Mouse (Mus musculus): Measurements from ENCODE around the gene Rnf150.
A peak's percentile ranks its signal among the peaks of the same experiment; 100 is the strongest.

Gene Rnf150

DNA sequence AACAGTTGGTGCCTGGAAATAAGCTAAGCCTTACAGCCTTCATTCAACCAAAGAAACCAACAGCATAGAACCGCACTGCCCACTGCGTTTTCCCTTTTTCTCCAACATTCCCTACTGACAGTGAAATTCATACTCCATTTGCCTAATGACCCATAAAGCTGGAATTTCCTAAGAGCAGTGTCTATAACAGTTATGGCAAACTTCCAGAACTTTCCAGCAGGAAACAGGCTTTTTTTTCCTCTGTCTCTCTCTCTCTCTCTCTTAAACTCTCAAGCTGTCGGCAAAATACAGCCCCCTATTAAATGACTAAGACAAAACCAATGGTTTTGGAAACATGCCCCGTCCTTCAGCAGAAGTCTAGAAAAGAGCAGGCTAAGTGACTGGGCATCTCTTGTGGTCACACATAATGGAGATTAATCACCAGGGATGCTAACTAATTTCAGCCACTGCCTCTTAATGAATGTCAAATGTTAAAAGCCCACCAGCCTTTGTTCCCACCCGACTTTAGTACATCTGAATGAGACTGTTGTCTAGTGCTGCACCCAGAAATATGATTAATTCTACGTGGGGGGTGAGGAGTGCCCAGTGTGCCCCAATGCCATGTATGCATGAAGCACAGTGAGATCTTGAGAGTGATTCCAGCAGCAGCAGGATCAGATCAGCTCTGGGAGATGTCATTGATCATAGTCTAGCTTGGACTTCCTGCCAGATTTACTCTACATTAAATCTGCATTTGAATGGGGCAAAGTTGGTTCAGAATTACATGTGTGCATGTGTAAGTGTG lies 80.3 kb downstream of the Rnf150 start:
- no peak for DNase-seq (ENCODE audit: low spot score in 2 of 2)

- DNase-seq (ENCODE audit: low spot score in 2 of 2): no peak
Observed at GRCm38 (mm10) chr8:82945867-82946266, 82.7 kb downstream of the Rnf150 start.

- DNase-seq (ENCODE audit: low spot score in 2 of 2): no peak
Observed at GRCm38 (mm10) chr8:82946658-82947057, 83.5 kb downstream of the Rnf150 start.

- DNase-seq (ENCODE audit: low spot score in 2 of 2): no peak
Observed at GRCm38 (mm10) chr8:82955162-82955754, 92.1 kb downstream of the Rnf150 start.

DNA sequence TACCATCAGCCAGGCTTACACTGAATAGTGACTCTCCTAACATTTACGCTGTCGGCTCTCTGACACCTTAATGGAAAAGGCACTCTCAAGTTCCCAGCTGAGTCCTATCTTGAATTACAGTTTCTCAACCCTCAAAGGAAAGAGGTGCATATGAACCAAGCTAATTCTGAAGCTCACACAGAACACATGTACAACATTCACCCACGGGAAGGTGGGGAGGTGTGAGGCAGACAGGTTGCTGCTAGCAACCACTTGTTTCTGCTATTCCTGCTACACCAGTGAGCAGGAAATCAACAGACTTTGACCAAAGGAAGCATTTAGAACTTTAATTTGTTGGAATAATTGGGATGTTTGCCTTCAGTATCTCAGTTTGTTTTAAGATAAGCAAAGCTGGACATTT lies 96.3 kb downstream of the Rnf150 start:
- no peak for DNase-seq (ENCODE audit: low spot score in 2 of 2)

DNA sequence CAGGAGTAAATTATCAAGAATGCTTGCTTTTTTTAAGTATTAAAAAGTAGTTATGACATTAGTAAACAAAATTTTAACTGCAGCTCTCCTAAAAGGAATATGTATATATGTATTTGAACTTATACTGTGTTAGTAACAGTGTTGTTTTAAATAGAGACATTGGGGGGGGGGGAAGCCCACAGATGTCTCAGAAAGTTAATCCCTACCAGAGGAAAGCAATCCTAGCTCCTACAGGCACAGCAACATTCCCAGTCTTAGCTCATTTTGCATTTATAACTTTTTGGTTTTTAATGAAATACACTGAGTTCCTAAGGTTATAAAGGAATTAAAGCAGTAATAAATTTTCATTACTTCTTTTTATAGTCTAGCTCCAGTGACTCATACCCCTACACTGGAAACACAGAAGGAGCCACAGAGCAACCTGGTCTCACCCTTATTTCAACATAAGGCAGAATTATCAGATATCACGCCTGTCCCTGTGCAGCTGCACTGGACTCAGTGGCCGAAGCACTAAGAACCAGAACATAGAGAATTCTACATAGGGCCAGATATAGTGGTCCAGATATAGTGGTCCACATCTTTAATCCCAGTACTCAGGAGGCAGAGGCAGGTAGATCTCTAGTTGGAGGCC lies 96.9 kb downstream of the Rnf150 start:
- no peak for DNase-seq (ENCODE audit: low spot score in 2 of 2)

DNA sequence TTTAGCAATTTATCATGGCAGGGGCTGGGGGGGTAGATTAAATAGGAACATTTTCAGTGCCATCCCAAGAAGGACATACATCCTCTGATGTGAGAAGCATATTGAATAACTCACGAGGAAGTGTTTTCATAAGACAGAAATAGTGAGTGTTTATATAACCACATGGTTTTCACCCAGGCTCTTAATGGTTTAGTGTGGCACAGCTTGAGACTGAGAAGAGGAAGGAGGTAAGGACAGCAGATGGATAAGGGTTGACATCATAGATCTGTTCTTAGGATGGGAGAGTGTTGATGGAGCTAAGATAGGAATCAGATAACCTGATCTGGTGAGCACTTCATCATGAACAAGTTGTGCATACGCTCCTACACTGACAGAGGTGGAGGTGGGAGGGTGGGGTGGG lies 101.4 kb downstream of the Rnf150 start:
- DNase-seq (ENCODE audit: low spot score in 2 of 2): no peak

DNA sequence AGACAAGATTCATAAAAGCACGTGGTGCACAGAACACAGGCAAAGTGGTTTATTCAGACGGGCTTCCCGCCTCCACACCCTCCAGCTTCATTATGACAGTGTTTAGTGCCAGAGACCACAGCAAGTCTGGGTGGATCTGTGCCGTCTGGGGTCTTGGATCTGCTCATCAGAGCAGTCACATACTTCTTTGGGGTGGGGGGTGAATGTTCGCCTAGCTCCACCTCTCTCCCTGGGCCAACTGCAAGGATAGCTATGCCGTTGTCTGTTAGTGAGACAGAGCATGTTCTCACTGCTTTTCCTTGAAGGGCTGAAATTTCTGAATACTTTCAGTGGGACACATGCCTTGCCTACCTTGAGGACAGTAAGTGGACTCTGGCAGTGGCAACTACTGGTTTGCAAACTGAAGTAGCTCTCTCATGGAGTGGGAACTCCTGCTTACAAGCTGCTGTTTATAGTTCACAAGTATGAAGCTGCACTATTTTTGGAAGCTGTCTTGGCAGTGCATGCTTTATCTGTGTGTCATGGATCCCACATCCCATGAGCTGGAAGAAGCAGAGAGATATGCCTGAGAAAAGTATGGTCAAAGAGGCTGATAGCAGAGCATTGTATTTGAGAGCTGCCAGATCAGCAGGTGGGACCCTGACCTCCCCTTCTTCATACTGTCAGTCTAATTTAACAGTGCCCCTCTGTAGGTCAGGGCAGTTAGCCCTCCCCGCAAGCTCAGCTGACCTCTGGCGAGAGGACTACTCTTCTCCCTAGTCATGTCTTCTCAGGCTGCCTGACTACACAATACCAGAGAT lies 104.9 kb downstream of the Rnf150 start:
- peak; percentile 36 to 69 for DNase-seq (ENCODE audit: low spot score in 2 of 2)

GRCm38 (mm10) chr8:82969967-82970366 lies 106.8 kb downstream of the Rnf150 start:
- no peak for DNase-seq (ENCODE audit: low spot score in 2 of 2)

- DNase-seq (ENCODE audit: low spot score in 2 of 2): peak in 1 of 2 experiments; percentile 10
Observed at GRCm38 (mm10) chr8:82972812-82973211, 109.7 kb downstream of the Rnf150 start.

GRCm38 (mm10) chr8:82973331-82973730 lies 110.2 kb downstream of the Rnf150 start:
- DNase-seq (ENCODE audit: low spot score in 2 of 2): peak; percentile 52 to 74

- DNase-seq (ENCODE audit: low spot score in 2 of 2): no peak
Observed at GRCm38 (mm10) chr8:82981244-82981855, 118.2 kb downstream of the Rnf150 start.

DNA sequence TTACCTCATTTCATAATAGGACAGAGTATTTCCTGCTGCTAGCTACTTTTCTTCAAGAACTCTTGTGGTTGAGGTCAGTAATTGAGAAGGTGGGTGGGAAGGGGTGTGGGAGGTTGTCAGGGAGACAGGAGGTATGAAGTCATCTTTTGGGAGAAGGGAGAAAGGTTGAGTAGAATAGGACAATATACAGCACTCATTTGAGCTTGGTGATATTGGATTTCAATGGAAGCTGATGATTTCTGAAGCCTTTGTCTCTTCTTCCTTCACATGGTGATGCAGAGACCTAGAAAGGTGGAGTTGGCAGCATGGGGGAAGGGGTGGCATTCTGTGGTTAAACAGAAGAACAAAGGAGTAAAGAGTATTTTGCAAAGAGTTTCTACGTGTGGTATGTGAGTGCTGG lies 119.7 kb downstream of the Rnf150 start:
- DNase-seq (ENCODE audit: low spot score in 2 of 2): no peak

- no peak for DNase-seq (ENCODE audit: low spot score in 2 of 2)
Observed at GRCm38 (mm10) chr8:82983301-82983700, 120.1 kb downstream of the Rnf150 start.

DNA sequence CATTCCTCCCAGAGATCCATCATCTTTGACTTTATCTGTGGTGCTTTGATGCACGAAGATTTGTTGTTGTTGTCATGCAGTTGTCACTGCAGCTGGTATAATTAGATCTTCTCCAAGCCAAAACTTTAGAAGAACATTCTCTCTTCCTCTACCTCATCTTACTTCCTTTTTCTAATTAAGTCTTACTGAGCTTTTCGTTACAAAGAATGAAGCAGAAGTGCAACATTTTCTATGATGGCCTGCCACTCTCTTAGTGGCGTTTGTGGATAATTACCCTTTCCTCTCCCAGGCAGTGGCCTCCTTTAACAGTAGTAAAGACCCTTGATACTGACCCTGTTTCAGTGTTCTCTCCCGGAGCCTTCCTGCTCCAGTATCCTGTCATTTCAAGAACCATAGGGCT lies 128.9 kb downstream of the Rnf150 start:
- DNase-seq (ENCODE audit: low spot score in 2 of 2): no peak

DNA sequence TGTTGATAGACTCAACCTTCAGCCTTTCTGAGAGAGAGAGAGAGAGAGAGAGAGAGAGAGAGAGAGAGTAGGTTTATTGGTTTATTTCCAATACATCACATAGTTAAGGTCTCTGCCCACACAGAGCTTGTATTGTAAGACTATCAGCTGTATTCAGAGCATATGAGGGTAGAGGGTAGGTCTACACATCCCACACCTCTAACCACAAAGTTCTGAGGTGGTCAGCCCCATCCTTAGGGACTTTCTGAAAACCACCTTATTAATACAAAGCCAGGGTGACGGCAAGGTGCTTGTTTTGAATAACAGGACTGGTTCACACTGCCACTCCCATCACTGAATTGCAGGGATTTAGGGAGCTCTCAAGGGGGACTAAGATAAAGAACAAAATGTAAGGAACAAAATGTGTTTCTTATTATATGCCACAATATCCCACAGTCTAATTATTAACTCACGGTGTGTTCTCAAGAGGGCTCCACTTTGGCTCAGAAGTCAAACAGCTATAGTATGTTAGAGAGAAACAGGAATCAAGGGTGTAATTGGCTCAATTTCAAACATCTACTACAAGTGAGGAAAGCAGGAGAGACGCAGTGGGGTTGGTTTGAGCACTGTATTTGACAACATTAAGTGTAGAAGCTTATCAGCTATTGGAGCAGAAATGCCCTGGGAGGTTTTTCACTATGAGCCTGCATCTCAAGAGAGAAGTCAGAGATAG lies 132.7 kb downstream of the Rnf150 start:
- no peak for DNase-seq (ENCODE audit: low spot score in 2 of 2)

DNA sequence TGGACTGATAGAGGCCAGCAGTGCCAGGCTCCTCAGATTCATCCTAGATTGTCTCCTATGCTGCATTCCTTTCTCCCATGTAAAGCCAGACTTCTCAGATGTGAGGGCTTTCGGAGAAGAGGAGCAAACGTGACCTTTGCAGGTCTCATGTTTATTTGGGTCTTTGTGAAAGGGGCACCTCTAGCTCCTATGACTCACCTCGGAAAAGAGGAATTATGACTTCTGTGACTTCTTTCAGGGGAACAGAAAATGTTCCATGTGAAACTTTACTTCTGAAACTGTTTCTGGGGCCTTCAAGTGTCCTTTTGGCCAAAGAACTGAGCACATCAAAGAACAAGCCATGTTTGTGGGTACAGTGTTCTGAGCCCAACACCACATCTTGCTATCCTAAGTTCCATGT lies 133.7 kb downstream of the Rnf150 start:
- DNase-seq (ENCODE audit: low spot score in 2 of 2): no peak

DNA sequence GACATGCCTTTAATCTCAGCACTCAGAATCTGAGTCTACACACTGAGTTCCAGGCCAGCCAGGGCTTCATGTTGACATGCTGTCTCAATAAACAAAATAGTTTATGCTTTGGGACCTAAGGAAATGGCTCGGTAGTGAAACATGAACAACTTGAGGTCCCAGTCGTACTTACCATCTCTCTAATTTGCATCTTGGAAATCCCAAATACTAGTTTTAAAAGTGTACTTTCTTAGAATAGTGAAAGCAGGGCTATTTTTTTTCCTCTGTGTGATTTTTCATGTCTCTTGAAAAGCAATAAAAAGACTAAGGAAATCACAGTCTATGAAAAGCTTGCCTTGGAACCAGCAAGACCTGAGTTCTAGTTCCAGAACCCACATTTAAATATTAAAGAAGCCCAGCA lies 135.6 kb downstream of the Rnf150 start:
- no peak for DNase-seq (ENCODE audit: low spot score in 2 of 2)

GRCm38 (mm10) chr8:83003187-83003586 lies 140.0 kb downstream of the Rnf150 start:
- peak in 1 of 2 experiments; percentile 31 for DNase-seq (ENCODE audit: low spot score in 2 of 2)

DNA sequence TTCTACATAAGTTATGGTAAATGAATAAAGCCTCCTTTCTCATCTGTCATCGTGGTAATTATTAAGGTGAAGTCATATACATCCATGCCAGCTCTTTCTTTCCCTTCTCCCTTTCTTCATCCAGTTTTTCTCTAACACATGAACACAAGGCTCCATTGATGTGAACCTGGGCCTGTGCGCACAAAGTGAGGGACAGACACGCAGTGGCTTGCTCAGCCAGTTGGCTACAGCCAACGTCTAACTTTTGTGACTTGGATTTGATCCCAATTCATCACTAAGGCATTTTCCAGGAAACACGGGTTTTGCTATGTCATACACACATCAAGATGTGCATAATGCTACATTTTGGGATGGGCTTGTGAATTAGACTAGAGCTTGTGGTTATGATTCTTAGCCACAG lies 146.3 kb downstream of the Rnf150 start:
- no peak for DNase-seq (ENCODE audit: low spot score in 2 of 2)

DNA sequence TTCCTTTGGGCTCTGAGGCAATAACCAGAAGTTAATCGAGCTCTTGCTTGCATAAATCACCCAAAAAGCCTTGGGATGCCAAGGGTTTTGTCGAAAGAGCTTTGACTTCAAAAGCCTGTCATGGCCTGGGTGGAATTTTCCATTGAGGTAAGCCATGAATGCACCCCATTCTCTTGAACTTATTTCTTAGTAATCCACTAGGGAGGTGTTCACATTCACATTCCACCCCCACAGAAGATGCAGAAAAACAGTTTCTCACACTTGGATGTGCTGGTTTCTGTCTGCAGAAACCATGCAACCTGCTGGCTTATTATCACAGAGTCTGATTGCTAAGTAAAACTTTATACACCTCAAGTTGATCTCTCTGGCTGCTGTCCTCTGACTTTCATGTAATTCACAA lies 148.1 kb downstream of the Rnf150 start:
- peak in 1 of 2 experiments; percentile 10 for DNase-seq (ENCODE audit: low spot score in 2 of 2)
